Mouse (Mus musculus) G1E (cell line): Measurements from ENCODE around the gene Prss27. TPM values are rescaled to one million over a fixed set of nuclear protein-coding genes. Genes with fewer than 3 reads are reported as not detected.

Source experiments
- ATAC-seq: 2 replicates; pipeline ENCODE4 v1.8.0; 2016; ENCODE audit warnings: mild to moderate bottlenecking; ENCODE audit not compliant: insufficient number of reproducible peaks, poor library complexity, low FRiP score, severe bottlenecking; ENCODE audit errors: extremely low read depth
- DNase-seq: peaks from one replicate; pipeline ENCODE4 v3.0.0; 2012; ENCODE audit warnings: low spot score
- H3K27me3 ChIP-seq: 2 replicates; pipeline ENCODE4 v1.6.1; 2012; ENCODE audit warnings: mild to moderate bottlenecking, low read length, inconsistent platforms; ENCODE audit not compliant: insufficient read depth
- H3K36me3 ChIP-seq: replicated peaks from 2 replicates; pipeline ENCODE3; 2012; ENCODE audit warnings: mild to moderate bottlenecking, inconsistent platforms
- H3K4me1 ChIP-seq: 2 replicates; pipeline ENCODE4 v1.6.1; 2012; ENCODE audit warnings: low read depth, low read length, inconsistent platforms, mixed read lengths; ENCODE audit not compliant: insufficient read depth
- H3K4me3 ChIP-seq: 2 replicates; pipeline ENCODE4 v1.5.1; 2012; ENCODE audit warnings: low read depth, mild to moderate bottlenecking, inconsistent platforms, low read length, moderate library complexity, mixed read lengths
- H3K9me3 ChIP-seq: replicated peaks from 2 replicates; pipeline ENCODE4 v1.6.1; 2012; ENCODE audit warnings: inconsistent platforms
- CTCF ChIP-seq: IDR thresholded peaks from 2 replicates; pipeline ENCODE4 v1.5.1; 2012; ENCODE audit warnings: low read depth, low read length, inconsistent platforms, mixed read lengths
- GATA1 ChIP-seq: IDR thresholded peaks from 2 replicates; pipeline ENCODE4 v1.6.1; 2012; ENCODE audit warnings: borderline replicate concordance, low read length, inconsistent platforms, mixed read lengths
- GATA2 ChIP-seq: IDR thresholded peaks from 2 replicates; pipeline ENCODE4 v1.6.1; 2012; ENCODE audit warnings: low read depth, low read length, inconsistent platforms, borderline replicate concordance
- POLR2AphosphoS5 ChIP-seq: IDR thresholded peaks from 2 replicates; pipeline ENCODE4 v1.6.1; 2012; ENCODE audit warnings: low read depth, low read length, inconsistent platforms; ENCODE audit not compliant: insufficient replicate concordance
- TAL1 ChIP-seq: conservative IDR thresholded peaks from 2 replicates; pipeline ENCODE4 v1.6.1; 2012; ENCODE audit warnings: low read depth, low read length, inconsistent platforms, mixed read lengths
- polyA plus RNA-seq: library from polyadenylated mRNA; stranded (reverse); fragments of >175 nt; gene quantifications from 2 replicates; pipeline ENCODE4 v1.2.3, GENCODE M21; 2012
- total RNA-seq, 2 experiments: library from RNA; stranded (forward) in 1 of 2; stranded (reverse) in 1 of 2; fragments of 200-1000 nt in 1 of 2; fragments of >200 nt in 1 of 2; fragmentation: Nextera tagmentation in 1 of 2; gene quantifications; 2 replicates each; pipeline ENCODE4 v1.2.3; 2014 to 2017

The Prss27 gene
- total and polyA plus RNA-seq, 3 experiments = not detected

DNA sequence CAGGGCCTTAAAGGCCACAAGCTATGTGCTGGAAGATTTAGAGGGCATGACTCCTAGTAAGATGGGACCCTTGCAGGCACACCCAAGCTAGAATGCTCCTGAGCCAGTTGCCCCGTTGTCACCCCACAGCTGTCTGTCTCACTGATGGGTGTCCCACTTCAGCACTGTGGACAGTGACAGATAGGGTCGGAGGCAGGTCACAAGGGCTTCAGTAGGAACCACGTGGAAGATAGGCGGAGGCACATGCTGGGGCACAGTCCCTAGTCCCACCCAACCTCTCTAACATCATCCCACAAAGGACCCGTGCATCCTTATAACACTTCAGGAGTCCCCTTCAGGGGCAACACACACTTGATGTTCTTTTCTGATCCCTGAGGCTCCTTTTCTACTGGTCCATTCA, 8.1 kb downstream of the Prss27 start:
- Histone ChIP-seq H3K36me3 (peaks cover 54% of the 10 kb centered on the region), H3K4me1 (no peaks in the 10 kb centered on the region), H3K4me3 (no peak overlapping the region), H3K27me3 (no peaks in the 10 kb centered on the region), H3K9me3 (no peaks in the 10 kb centered on the region)
- ATAC-seq (no peak), DNase-seq (no peak)
- TF ChIP-seq GATA1 (no peak), CTCF (no peak), POLR2AphosphoS5 (no peak), TAL1 (no peak), GATA2 (no peak)

DNA sequence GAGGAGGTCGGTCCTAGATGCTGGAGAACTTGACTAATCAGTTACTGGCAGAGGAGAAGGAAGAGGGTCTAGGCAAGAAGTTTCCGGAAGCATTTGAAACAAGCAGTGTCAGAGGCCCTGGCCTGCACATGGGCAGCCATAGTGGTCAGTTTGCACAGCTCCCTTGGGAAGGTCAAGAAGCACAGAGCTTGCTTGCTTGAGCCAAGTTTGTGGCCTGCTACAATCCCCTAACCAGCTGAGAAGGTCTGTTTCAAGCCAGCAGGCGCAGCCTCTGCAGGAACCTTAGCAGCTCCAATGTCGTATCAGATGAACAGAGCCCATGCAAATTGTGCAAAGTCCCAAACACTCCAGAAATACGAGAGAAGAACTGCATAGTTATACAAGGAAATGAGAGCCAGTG, 10.1 kb downstream of the Prss27 start:
- DNase-seq = no peak
- TF ChIP-seq GATA1 (no peak), CTCF (no peak), TAL1 (no peak), GATA2 (no peak), POLR2AphosphoS5 (no peak)
- H3K36me3 ChIP-seq = peaks cover 72% of the 10 kb centered on the region
- H3K9me3 ChIP-seq = no peaks in the 10 kb centered on the region
- ATAC-seq = no peak
- no peaks in the 10 kb centered on the region for H3K4me1 ChIP-seq
- no peak overlapping the region for H3K4me3 ChIP-seq
- no peaks in the 10 kb centered on the region for H3K27me3 ChIP-seq

DNA sequence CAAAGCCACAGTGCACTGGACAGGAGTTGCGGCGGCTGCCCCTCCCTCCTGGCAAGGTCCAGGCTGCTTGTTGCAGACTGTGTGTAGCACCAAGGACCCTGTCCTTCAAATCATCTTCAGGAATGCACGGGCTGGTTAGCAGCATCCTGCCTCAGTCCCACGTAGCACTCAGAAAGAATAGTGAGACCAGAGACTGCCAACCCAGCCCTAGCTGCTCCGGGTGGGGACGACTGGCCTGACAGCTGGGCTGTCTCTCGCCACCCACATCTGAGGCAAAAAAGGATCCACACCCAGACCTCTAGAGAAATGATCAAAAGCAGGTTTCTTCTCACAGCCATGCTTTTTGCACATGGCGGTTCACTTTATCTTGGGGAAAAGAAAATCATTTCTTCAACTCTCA, 11.1 kb downstream of the Prss27 start:
- Histone ChIP-seq H3K36me3 (peaks cover 82% of the 10 kb centered on the region), H3K4me3 (no peak overlapping the region), H3K27me3 (no peaks in the 10 kb centered on the region), H3K4me1 (no peaks in the 10 kb centered on the region), H3K9me3 (no peaks in the 10 kb centered on the region)
- DNase-seq (no peak), ATAC-seq (no peak)
- no peak for TF ChIP-seq GATA2
- no peak for TF ChIP-seq CTCF
- no peak for TF ChIP-seq POLR2AphosphoS5
- TF ChIP-seq TAL1 = no peak
- TF ChIP-seq GATA1 = no peak

DNA sequence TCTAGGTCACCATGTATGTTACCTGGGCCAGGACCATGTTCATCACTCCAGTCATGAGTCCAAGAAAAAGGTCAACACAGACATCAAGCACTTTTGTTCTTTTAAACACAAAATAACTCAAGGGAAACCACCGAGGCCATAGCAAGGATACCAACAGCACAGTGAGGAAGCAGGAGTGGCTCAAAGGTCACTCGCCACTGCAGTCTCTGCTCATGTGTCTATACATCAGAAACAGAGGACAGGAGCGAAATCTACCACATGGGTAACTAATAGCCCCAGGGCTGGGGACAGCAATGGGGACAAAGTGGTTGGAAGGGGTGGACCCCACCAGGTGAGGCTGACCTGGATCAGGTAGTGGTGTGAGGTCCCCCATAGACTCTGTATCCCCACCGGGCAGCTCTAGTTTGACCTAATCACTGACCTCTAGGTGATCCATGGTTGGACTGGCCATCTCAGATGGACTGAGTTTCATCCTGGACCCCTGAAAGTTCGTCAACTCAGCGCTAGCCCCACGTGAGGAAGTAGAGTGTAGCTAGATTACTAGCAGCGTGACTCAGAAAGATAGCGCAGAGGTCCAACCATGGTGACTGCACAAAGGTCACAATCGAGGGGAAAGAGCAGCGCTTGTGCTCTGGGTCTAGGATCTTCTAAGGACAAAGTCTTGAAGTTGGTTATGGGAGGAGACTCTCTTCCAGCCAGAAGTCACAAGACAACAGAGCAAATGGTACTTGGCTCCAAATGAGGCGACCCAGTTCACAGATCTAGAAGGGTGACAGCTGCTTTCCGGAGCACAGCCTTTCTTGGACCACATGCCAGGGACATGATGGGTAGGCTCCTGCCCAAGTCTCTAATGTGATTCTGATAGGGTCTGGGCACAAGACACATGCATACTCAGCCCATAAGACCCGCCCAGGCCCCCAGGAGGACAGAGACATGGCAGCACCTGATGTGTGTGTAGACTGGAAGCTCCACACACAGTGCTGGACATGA, 19.0 kb downstream of the Prss27 start:
- TF ChIP-seq POLR2AphosphoS5 (no peak), GATA1 (no peak), TAL1 (no peak), CTCF (no peak), GATA2 (no peak)
- H3K36me3 ChIP-seq = peaks cover 94% of the 10 kb centered on the region

DNA sequence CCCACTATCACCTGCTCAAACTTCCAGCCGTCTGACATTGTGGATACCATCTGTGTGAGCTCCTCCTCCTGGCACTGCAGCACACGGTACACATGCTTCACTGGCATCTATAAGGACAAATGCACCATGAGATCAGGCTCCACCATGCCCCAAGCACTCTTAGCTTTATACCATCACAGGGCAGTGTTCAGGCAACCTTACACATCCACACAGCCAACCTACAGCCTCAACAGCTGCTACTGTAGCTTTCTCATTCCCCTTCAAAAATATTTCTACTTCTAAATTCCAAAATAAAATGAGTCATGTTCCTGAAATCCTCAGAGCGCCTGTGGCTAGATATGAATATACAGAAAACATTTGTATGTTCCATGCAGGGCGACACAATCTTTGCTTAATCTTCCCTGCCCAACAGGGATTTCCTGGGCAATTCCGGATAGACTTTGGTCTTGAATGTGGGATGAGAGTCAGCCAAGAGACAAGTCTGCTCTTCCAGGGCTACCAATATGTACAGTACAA, 19.8 kb downstream of the Prss27 start:
- H3K36me3 ChIP-seq = peaks cover 94% of the 10 kb centered on the region
- no peak overlapping the region for H3K4me3 ChIP-seq
- no peak for TF ChIP-seq POLR2AphosphoS5
- TF ChIP-seq CTCF = no peak
- H3K27me3 ChIP-seq = no peaks in the 10 kb centered on the region
- ATAC-seq = no peak
- DNase-seq = no peak
- H3K4me1 ChIP-seq = no peaks in the 10 kb centered on the region
- H3K9me3 ChIP-seq = no peaks in the 10 kb centered on the region

More for the DNA sequence above, 19.0 kb downstream of the Prss27 start:
- Histone ChIP-seq H3K27me3 (no peaks in the 10 kb centered on the region), H3K4me3 (no peak overlapping the region), H3K4me1 (no peaks in the 10 kb centered on the region), H3K9me3 (no peaks in the 10 kb centered on the region)
- DNase-seq (no peak), ATAC-seq (no peak)

DNA sequence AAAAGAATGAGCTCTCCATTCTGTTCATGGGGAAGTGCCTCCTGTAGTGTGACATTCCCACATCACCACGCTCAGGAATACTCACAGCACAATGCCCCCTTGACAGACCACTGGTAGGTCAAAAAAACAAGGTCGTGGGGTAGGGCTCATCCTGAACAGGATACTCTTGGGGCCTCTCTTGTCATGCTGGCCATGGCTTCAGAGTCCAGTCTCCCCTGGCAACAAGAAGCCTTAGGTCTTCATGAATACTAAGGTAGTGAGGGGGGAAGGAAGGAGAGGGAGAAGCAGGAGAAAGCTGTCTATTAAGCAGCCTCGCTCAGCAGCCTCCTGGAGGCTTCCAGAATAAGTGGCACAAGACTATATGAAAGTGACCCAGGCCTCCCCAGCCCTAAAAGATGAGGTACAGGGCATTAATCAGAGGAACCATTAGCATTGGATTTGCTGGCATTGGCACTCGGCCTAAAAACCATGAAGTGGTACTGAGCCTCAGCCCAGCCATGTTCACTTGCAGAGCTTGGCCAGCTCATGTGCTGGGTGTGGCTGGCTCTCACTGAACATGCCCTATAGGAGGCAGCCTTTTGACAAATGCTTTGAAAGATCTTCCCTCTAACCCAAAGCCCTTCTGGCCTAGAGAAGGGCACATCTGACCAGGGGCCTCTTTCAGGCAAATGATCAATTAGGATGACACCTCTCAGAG, 24.7 kb downstream of the Prss27 start:
- TF ChIP-seq TAL1 (no peak), GATA2 (no peak)
- no peak overlapping the region for H3K4me3 ChIP-seq
- no peaks in the 10 kb centered on the region for H3K27me3 ChIP-seq
- no peak for DNase-seq
- ATAC-seq = no peak
- H3K4me1 ChIP-seq = no peaks in the 10 kb centered on the region
- H3K9me3 ChIP-seq = no peaks in the 10 kb centered on the region
- H3K36me3 ChIP-seq = peaks cover 95% of the 10 kb centered on the region
